Mouse (Mus musculus) right cerebral cortex, postnatal 14 days (tissue): ENCODE measurements around the gene Pde3a.
A peak's percentile ranks its signal among the peaks of the same experiment; 100 is the strongest.

Experiments
- DNase-seq: peaks from one replicate; pipeline ENCODE4 v3.0.0; 2022

Gene Pde3a

GRCm38 (mm10) chr6:141408758-141409157 is 159.7 kb downstream of the Pde3a start:
- no peak for DNase-seq

- no peak for DNase-seq
Measured at GRCm38 (mm10) chr6:141410836-141411235, 161.8 kb downstream of the Pde3a start.

GRCm38 (mm10) chr6:141425114-141425513 is 176.0 kb downstream of the Pde3a start:
- DNase-seq = no peak

- DNase-seq = no peak
Measured at GRCm38 (mm10) chr6:141428587-141428986, 179.5 kb downstream of the Pde3a start.

GRCm38 (mm10) chr6:141430134-141430533 is 181.1 kb downstream of the Pde3a start:
- no peak for DNase-seq

GRCm38 (mm10) chr6:141432271-141432974 is 183.4 kb downstream of the Pde3a start:
- DNase-seq = no peak

GRCm38 (mm10) chr6:141433917-141434756 is 185.1 kb downstream of the Pde3a start:
- DNase-seq = peak; percentile 10

- DNase-seq = no peak
Measured at GRCm38 (mm10) chr6:141435160-141435559, 186.1 kb downstream of the Pde3a start.

GRCm38 (mm10) chr6:141439965-141440364 is 190.9 kb downstream of the Pde3a start:
- no peak for DNase-seq

- DNase-seq = peak; percentile 76
Measured at GRCm38 (mm10) chr6:141447547-141447946, 198.5 kb downstream of the Pde3a start.

GRCm38 (mm10) chr6:141448886-141449285 is 199.8 kb downstream of the Pde3a start:
- no peak for DNase-seq

GRCm38 (mm10) chr6:141455335-141455734 is 206.3 kb downstream of the Pde3a start:
- DNase-seq = no peak

GRCm38 (mm10) chr6:141456591-141456990 is 207.5 kb downstream of the Pde3a start:
- no peak for DNase-seq

- DNase-seq = no peak
Measured at GRCm38 (mm10) chr6:141470251-141470650, 221.2 kb downstream of the Pde3a start.

- DNase-seq = no peak
Measured at GRCm38 (mm10) chr6:141474223-141474622, 225.2 kb downstream of the Pde3a start.

GRCm38 (mm10) chr6:141474696-141475095 is 225.6 kb downstream of the Pde3a start:
- DNase-seq = no peak

- DNase-seq = peak; percentile 13
Measured at GRCm38 (mm10) chr6:141485302-141486021, 236.4 kb downstream of the Pde3a start.

GRCm38 (mm10) chr6:141487266-141487665 is 238.2 kb downstream of the Pde3a start:
- DNase-seq = no peak

GRCm38 (mm10) chr6:141488619-141489018 is 239.6 kb downstream of the Pde3a start:
- DNase-seq = peak; percentile 61

- no peak for DNase-seq
Measured at GRCm38 (mm10) chr6:141494909-141495308, 245.8 kb downstream of the Pde3a start.

- DNase-seq = no peak
Measured at GRCm38 (mm10) chr6:141495634-141496418, 246.8 kb downstream of the Pde3a start.

- no peak for DNase-seq
Measured at GRCm38 (mm10) chr6:141499511-141499910, 250.4 kb downstream of the Pde3a start.

- DNase-seq = no peak
Measured at GRCm38 (mm10) chr6:141501171-141501570, 252.1 kb downstream of the Pde3a start.
